Mouse (Mus musculus) forebrain, embryonic 13.5 days (tissue): Measurements from ENCODE around the gene Grip2. TPM values are rescaled to one million over a fixed set of nuclear protein-coding genes. Genes with fewer than 3 reads are reported as not detected.
A peak's percentile ranks its signal among the peaks of the same experiment; 100 is the strongest.

Experiments
- ATAC-seq: fragments of 200-750 bp; cut with Nextera tagmentation; 2 replicates; pipeline ENCODE4 v1.8.0; 2017
- H3K27ac ChIP-seq: fragments of 300-500 bp; sonication (generic); 2 replicates; pipeline ENCODE4 v1.5.1; 2015; ENCODE audit warnings: inconsistent platforms, mild to moderate bottlenecking, moderate library complexity
- H3K27me3 ChIP-seq: fragments of 300-500 bp; sonication (generic); 2 replicates; pipeline ENCODE4 v1.6.1; 2015; ENCODE audit warnings: mild to moderate bottlenecking, inconsistent platforms
- H3K36me3 ChIP-seq: fragments of 300-500 bp; sonication (generic); 2 replicates; pipeline ENCODE4 v1.6.1; 2015; ENCODE audit warnings: mild to moderate bottlenecking, inconsistent platforms; ENCODE audit not compliant: poor library complexity, severe bottlenecking
- H3K4me1 ChIP-seq: fragments of 300-500 bp; sonication (generic); 2 replicates; pipeline ENCODE4 v1.6.1; 2015; ENCODE audit warnings: inconsistent platforms
- H3K4me2 ChIP-seq: fragments of 300-500 bp; sonication (generic); 2 replicates; pipeline ENCODE4 v1.6.1; 2015; ENCODE audit warnings: inconsistent platforms, mild to moderate bottlenecking, moderate library complexity
- H3K4me3 ChIP-seq: fragments of 300-500 bp; sonication (generic); 2 replicates; pipeline ENCODE4 v1.5.1; 2015; ENCODE audit warnings: mild to moderate bottlenecking, inconsistent platforms
- H3K9ac ChIP-seq: fragments of 300-500 bp; sonication (generic); 2 replicates; pipeline ENCODE4 v1.6.1; 2015; ENCODE audit warnings: mild to moderate bottlenecking, inconsistent platforms
- H3K9me3 ChIP-seq: fragments of 300-500 bp; sonication (generic); replicated peaks from 2 replicates; pipeline ENCODE4 v1.6.1; 2016; ENCODE audit warnings: inconsistent platforms
- WGBS: fragments of 180-500 bp; shearing (Covaris S2); methylation state at CpG from one replicate; pipeline ENCODE4 v1.1.7; 2015; 5-methylcytosine and 5-hydroxymethylcytosine counted together
- polyA plus RNA-seq: library from polyadenylated mRNA; unstranded; fragments of >200 nt; fragmentation: Nextera tagmentation; extraction: Ambion mirVana; gene quantifications from 2 replicates; pipeline ENCODE4 v1.2.1, GENCODE M21; 2015

The Grip2 gene
- 2.2 and 3.1 TPM in 2 replicates for polyA plus RNA-seq

DNA sequence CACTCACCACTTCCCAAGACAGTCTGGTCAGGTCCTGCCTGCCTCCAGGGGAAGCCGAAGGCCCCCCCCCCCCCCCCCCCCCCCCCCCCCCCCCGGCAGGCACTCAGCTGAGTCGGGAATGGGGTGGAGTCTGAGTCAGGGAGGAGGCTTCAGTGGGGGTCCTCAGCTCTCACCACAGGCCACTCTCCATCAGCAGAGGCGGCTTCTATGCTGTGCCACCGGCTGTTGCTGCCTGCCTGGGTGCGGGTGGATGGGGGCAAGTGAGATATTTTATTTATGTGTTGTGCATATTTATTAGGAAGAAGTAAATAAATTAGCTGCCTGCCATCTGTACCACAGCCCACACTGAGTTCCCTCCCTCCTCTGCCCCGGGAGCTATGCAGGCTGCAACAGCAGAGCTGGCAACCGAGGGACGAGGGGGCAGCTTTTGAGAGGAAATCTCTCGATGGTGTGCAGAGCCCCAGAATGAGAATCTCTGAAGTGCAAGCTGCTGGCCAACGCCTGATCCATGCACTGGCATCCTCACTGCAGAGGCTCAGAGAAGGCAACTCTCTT lies at the start of gene Grip2:
Grip2 (minus strand) TSS at position 235 of the 555 bp plus-strand sequence.
- ATAC-seq: peak; percentile 66

DNA sequence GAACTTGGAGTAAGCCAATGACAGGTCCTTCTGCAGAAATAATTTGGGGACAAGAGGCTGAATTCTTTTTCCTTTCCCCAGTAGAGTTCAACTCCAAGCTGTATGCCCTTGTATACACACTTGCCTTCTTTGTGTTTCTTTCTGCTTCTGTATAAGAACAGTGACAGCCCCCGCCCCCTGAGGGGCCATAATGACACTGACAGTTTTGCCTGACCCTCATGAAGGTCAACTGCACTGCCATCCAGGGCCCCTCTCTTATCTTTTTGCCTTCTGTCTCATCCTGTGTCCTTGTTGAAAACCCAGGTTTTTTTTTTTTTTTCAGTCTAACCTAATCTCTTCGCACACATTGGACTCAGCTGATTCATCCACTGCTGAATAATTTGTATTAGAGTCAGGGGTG lies 45.7 kb upstream of the Grip2 start:
- Histone ChIP-seq H3K4me2 (no peak overlapping the region), H3K36me3 (no peaks in the 10 kb centered on the region), H3K9me3 (no peaks in the 10 kb centered on the region), H3K9ac (no peak overlapping the region), H3K27ac (no peak overlapping the region), H3K4me3 (no peak overlapping the region), H3K27me3 (peaks cover 25% of the 10 kb centered on the region; the same call in 1 of the 2 replicates), H3K4me1 (peaks cover 4% of the 10 kb centered on the region)
- ATAC-seq: no peak
- 66% methylated on average over 2 of the region's 2 CpGs for WGBS

More for the DNA sequence above, at the start of gene Grip2:
- Histone ChIP-seq H3K36me3 (no peaks in the 10 kb centered on the region), H3K4me2 (no peak within 1 kb of the TSS), H3K4me1 (no peaks in the 10 kb centered on the region), H3K9me3 (no peaks in the 10 kb centered on the region), H3K27ac (no peak within 1 kb of the TSS), H3K4me3 (no peak within 1 kb of the TSS), H3K9ac (no peak within 1 kb of the TSS), H3K27me3 (no peaks in the 10 kb centered on the region)
- WGBS: 58% methylated on average over 7 of the region's 11 CpGs

DNA sequence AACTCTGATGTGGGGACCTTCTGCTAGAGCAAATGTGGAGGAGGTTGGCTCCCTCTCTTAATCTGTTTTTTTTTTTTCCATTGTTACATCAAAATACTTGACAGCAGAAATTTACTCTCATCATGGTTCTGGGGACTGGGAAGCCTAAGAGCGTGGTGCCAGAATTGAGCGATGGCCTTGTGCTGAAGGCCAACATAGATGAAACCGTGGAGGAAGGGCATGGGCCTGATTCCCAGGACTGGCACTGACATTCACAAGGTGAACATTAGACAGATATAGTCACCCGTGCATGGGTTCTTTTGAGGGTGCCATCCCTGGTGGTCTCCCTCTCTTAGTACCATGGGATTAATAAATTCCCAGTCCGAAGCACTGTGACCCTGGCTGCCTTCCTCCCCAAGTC lies 41.0 kb upstream of the Grip2 start:
- Histone ChIP-seq H3K36me3 (no peaks in the 10 kb centered on the region), H3K9me3 (no peaks in the 10 kb centered on the region), H3K4me2 (no peak overlapping the region), H3K9ac (no peak overlapping the region), H3K27ac (no peak overlapping the region), H3K4me1 (no peaks in the 10 kb centered on the region), H3K4me3 (no peak overlapping the region), H3K27me3 (peaks cover 11% of the 10 kb centered on the region; the same call in 1 of the 2 replicates)
- WGBS: 90% methylated on average over 5 of the region's 5 CpGs
- no peak for ATAC-seq

DNA sequence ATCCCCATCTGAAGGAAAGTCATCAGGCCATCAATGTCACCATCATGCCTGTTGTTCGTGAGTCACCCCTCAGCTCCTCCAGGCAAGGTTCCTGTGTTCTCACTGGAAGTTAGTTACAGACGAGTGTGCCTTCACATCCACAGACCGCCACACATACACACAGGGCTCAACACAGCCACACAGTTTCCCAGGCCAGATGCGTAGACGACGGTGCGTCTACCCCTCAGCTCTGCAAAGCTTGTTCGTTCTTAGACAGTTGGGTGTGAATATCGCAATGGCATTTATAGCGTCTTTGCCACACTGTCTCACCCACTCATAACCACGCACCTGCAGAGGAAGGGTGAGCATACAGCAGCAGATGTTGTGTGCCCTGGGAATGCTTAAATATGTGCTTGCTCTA lies 38.6 kb upstream of the Grip2 start:
- WGBS: 83% methylated on average over 11 of the region's 11 CpGs
- no peak for ATAC-seq
- H3K9ac ChIP-seq: no peak overlapping the region
- no peaks in the 10 kb centered on the region for H3K36me3 ChIP-seq
- no peaks in the 10 kb centered on the region for H3K9me3 ChIP-seq
- peaks cover 3% of the 10 kb centered on the region; the same call in 1 of the 2 replicates for H3K27me3 ChIP-seq
- no peaks in the 10 kb centered on the region for H3K4me1 ChIP-seq
- H3K4me2 ChIP-seq: no peak overlapping the region
- no peak overlapping the region for H3K27ac ChIP-seq
- no peak overlapping the region for H3K4me3 ChIP-seq

DNA sequence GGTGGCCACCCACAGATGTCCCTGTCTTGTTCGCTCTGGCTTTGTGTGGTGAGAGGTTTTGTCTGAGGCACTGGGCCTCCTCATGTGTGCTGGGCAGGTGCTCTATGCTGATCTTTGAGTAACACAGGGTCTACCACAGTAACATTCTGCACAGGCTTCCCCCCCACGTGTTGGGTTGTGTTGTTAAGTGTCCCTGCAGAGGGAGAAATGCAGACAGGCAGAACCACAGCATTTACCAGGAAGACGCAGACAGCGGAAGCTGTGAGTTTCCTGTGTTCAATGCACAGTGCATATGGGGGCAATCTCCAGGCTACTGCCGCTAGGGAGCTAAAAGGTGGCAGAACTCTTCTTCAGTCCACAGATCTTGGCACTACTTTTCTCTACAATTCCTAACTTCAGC lies 37.5 kb upstream of the Grip2 start:
- no peaks in the 10 kb centered on the region for H3K9me3 ChIP-seq
- H3K27me3 ChIP-seq: peaks cover 3% of the 10 kb centered on the region; the same call in 1 of the 2 replicates
- H3K4me1 ChIP-seq: no peaks in the 10 kb centered on the region
- H3K27ac ChIP-seq: no peak overlapping the region
- no peaks in the 10 kb centered on the region for H3K36me3 ChIP-seq
- 77% methylated on average over 5 of the region's 5 CpGs for WGBS
- no peak for ATAC-seq
- no peak overlapping the region for H3K4me2 ChIP-seq
- H3K9ac ChIP-seq: no peak overlapping the region
- no peak overlapping the region for H3K4me3 ChIP-seq

- Histone ChIP-seq H3K9me3 (no peaks in the 10 kb centered on the region), H3K36me3 (no peaks in the 10 kb centered on the region), H3K27me3 (peaks cover 3% of the 10 kb centered on the region; the same call in 1 of the 2 replicates), H3K4me2 (no peak overlapping the region), H3K4me3 (no peak overlapping the region), H3K9ac (no peak overlapping the region), H3K27ac (no peak overlapping the region), H3K4me1 (no peaks in the 10 kb centered on the region)
- ATAC-seq: no peak
Observed at GRCm38 (mm10) chr6:91862848-91863247, 35.8 kb upstream of the Grip2 start.

DNA sequence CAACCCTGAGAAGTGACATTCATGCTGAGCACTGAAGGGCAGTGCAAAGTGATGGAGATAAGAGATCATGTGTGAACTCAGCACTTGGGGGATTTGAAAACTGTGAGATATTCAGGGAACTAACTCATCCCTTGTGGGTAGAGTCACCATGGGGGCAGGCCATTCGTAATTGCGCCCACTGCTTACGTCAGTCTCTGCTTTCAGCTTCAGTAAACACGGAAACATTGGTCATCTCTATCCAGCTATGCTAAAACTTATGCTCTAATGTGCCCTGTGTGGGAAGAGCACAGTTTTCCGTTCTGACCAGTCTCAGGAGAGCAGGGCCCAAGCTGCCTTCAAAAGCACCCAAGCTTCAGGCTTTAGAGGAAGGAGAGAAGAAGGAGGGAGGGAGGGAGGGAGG lies 31.3 kb upstream of the Grip2 start:
- Histone ChIP-seq H3K27ac (no peak overlapping the region), H3K9me3 (no peaks in the 10 kb centered on the region), H3K4me3 (no peak overlapping the region), H3K27me3 (0 out of 2 replicates have a peak, but pooled peaks cover 2% of the 10 kb centered on the region), H3K36me3 (no peaks in the 10 kb centered on the region), H3K4me1 (no peaks in the 10 kb centered on the region), H3K9ac (no peak overlapping the region), H3K4me2 (no peak overlapping the region)
- WGBS: 79% methylated on average over 5 of the region's 5 CpGs
- ATAC-seq: no peak

- H3K36me3 ChIP-seq: no peaks in the 10 kb centered on the region
- no peaks in the 10 kb centered on the region for H3K9me3 ChIP-seq
- no peak overlapping the region for H3K27ac ChIP-seq
- H3K4me2 ChIP-seq: no peak overlapping the region
- H3K4me1 ChIP-seq: no peaks in the 10 kb centered on the region
- H3K27me3 ChIP-seq: no peaks in the 10 kb centered on the region
- peak; percentile 36; the same call in 1 of the 2 replicates for ATAC-seq
- no peak overlapping the region for H3K9ac ChIP-seq
- H3K4me3 ChIP-seq: no peak overlapping the region
- WGBS: 3% methylated on average over 2 of the region's 2 CpGs
Observed at GRCm38 (mm10) chr6:91852550-91852949, 25.5 kb upstream of the Grip2 start.

DNA sequence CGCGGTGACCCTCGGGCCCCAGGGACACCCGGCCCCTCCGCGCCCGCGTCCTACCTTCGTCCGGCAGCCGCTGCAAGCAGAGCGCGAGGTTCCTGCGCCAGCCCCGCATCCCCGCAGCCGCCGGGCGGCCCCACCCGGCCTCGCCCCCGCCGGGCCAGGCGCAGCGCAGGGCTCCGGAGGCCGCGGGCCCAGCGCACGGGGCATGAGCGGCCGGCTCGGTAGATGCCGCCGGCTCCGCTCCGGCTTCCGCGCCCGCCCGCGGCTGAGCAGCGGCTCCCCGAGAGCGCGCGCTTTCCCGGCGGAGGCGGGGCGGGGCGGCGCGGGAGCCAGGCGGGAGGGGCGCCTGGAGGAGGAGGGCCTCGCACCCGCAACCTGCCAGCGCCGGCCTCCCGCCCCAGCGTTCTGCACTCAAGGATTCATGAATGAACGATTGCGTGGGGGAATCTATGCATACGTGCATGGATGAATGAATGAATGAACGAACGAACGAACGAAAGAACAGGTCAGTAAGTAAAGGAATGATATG lies 16.6 kb upstream of the Grip2 start:
- peaks cover 62% of the 10 kb centered on the region for H3K27me3 ChIP-seq

GRCm38 (mm10) chr6:91842897-91843627 lies 16.0 kb upstream of the Grip2 start:
- H3K9ac ChIP-seq: peak overlapping the region; percentile 69
- peaks cover 64% of the 10 kb centered on the region for H3K27me3 ChIP-seq
- peaks cover 34% of the 10 kb centered on the region for H3K4me1 ChIP-seq
- no peaks in the 10 kb centered on the region for H3K9me3 ChIP-seq
- 2% methylated on average over 46 of the region's 46 CpGs for WGBS
- H3K27ac ChIP-seq: no peak overlapping the region
- H3K4me2 ChIP-seq: peak overlapping the region; percentile 92
- H3K4me3 ChIP-seq: peak overlapping the region; percentile 58
- ATAC-seq: 0 out of 2 replicates have a peak, but pooled peaks have one; percentile 1
- H3K36me3 ChIP-seq: no peaks in the 10 kb centered on the region

More for the DNA sequence above, 16.6 kb upstream of the Grip2 start:
- Histone ChIP-seq H3K4me1 (peaks cover 28% of the 10 kb centered on the region), H3K9me3 (no peaks in the 10 kb centered on the region), H3K4me3 (peak overlapping the region; percentile 58), H3K27ac (no peak overlapping the region), H3K9ac (peak overlapping the region; percentile 69), H3K4me2 (peak overlapping the region; percentile 92), H3K36me3 (no peaks in the 10 kb centered on the region)
- 3% methylated on average over 69 of the region's 69 CpGs for WGBS
- peak; percentile 37 for ATAC-seq

DNA sequence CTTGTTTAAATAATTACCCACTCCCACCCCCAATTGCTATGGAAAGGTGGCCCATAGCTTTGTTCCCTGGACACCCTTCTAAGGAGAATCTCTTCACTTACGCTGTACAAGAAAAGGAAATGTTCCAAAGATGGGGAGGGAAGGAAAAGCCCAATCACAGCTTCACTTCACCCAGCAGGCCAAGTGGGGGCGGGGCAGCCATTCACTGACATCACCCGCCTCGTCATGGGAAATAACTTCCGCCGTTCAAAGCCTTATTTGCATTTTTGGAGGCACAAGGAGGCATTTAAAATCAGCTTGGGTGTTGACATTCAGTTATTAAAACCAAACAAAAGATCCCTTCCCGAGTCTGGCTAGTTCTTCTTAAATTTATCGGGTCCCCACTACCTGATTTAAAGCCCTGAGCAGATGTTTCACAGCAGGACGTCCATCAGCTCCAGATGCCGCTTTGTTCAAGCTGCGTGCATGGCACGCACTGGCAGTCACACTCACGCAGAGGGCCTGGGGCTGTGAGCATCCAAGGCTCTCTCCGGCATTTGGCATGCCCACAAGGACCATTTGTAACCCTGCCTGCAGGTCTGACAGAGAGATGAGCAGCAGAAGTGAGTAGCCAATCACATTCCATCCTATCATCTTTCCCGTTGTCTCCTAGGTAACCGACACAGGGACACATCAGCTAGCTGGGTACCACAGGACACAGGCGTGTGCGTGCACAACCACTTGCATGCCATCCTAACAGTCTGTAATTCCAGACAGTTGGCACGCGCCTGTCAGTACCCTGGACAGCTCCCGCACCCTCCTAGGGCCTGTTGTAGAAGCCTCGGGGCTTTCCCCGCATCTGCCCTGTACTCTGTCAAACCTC lies 12.2 kb upstream of the Grip2 start:
- peaks cover 34% of the 10 kb centered on the region for H3K4me1 ChIP-seq
- no peaks in the 10 kb centered on the region for H3K9me3 ChIP-seq
- H3K36me3 ChIP-seq: no peaks in the 10 kb centered on the region
- peak overlapping the region; percentile 40 for H3K4me3 ChIP-seq
- H3K27me3 ChIP-seq: peaks cover 40% of the 10 kb centered on the region
- 2% methylated on average over 23 of the region's 23 CpGs for WGBS
- ATAC-seq: peak; percentile 89
- peak overlapping the region; percentile 64 for H3K4me2 ChIP-seq
- H3K27ac ChIP-seq: peak overlapping the region; percentile 91
- H3K9ac ChIP-seq: peak overlapping the region; percentile 61
